Mouse (Mus musculus) G1E-ER4 (cell line): ENCODE results near the gene Parp1. TPM values are rescaled to one million over a fixed set of nuclear protein-coding genes. Genes with fewer than 3 reads are reported as not detected.

Experiments used
- GATA1 ChIP-seq: IDR thresholded peaks from one replicate; pipeline ENCODE4 v1.8.0; 2012; ENCODE audit warnings: low read length, inconsistent platforms
- polyA plus RNA-seq: library from polyadenylated mRNA; stranded (reverse); fragments of >175 nt; gene quantifications from 2 replicates; pipeline ENCODE4 v1.2.3, GENCODE M21; 2012

The Parp1 gene
- polyA plus RNA-seq, 1 experiment: 174 TPM

DNA sequence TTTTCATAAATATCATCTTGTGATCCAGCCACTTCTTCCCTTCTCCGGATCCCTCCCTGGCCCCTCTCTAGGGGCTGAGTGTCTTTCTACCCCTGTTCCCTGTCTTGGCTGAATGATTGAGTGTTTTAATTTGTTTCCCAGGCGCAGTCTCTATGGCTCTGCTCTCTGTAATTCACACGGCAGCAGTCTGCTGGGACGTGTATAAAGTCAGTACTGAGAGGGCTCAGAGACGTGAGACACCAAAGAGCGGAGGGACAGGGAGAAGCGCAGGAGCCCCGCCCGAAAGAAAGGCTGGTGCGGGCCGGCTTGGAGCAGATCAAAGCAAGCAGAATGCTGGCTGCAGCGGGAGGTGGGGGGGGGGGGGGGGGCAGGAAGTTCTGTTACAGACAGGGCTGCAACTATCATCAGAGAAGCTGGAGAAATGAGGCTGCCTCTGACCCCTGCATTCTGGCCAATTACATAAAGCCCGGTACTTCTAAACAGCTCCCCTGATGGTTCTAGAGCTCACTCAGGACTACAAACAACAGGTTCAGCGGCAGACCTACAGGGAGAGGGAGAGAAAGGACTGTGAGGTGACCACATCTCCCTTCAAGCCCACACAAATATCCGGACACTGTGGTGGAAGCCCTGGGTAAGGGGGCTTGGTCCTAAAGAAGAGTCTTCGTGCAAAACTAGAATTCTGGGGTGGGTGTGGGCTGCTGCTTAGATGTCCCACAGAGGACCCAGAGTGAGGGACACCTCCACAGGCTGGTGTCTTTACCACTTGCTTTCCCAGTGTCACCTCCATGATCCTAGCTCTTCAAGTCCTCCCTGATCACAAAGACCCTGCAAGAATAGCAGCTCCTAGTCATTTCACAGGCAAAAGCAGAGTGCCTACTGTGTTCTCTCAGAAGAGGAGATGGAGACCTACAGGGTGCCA lies 20.7 kb upstream of the Parp1 start:
- no peak for TF ChIP-seq GATA1

DNA sequence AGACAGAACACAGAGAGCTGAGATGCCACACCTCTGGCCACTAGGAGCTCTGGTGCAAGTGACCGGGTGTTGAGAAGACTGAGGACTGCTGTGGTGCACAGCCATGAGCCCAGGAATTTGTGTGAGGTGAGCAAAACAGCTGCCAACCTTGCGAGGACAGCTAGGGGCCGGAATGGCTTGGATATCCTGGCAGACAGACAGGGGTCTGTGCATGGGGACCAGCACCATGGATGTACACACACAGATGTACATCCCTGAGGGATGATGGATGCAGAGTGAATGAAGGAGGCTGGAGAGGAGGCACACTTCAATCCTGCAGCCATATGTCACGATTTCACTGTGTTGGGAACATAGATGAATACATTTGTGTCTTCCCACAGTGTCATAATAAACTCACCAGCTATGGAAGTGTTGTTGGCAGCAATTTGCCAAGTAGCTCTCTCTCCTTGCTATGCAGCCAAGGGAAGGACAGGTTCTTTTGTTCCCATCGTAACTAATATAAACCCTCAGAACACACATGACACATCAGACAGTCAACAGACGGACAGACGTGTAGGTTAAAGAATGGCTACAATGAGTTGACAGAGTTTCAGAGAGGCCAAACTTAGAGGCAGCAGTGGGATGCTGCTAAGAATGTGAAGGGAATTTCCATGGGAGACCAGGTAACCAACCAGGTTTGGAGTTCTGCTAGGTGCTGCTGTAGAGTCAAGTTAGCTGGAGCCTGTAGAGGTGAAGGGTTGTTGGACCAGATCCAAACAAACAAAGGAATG lies 19.0 kb upstream of the Parp1 start:
- no peak for TF ChIP-seq GATA1

DNA sequence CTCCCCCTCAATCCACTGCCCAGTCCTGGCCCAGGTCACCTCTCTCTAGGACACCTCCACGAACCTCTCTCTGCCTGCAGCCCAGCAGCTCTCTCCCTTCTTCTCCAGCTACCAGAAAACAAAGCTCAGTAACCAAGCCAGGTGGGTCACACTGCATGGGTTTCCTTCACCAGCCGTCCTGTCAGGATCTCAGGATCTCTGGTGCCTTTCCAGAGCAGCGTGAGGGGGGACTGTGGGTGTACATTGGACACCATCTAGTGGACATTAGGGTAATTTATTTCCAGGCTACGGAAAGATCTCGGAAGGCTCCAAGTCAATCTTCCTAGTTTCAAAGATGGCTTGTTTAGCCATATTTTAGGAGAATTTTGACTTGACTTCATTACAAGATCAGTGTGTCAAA lies 18.0 kb upstream of the Parp1 start:
- no peak for TF ChIP-seq GATA1

DNA sequence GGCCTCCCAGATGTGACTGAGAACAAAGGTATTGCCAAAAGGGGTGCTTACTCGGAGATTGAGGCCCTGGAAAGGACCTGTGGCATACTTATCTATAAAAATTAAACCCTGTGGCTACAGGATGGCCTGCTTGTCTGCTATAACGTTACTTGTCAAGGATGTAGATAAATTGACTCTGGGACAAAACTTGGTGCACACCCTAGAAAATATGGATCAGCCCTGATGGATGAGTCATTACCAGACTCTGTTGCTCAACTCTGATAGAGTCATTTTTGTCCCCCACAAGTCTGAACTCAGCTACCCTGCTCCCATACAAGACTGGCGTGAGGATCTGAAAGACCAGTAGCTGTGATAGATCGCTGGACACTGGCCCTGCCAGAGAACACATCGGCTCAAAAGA lies 11.8 kb upstream of the Parp1 start:
- no peak for TF ChIP-seq GATA1

DNA sequence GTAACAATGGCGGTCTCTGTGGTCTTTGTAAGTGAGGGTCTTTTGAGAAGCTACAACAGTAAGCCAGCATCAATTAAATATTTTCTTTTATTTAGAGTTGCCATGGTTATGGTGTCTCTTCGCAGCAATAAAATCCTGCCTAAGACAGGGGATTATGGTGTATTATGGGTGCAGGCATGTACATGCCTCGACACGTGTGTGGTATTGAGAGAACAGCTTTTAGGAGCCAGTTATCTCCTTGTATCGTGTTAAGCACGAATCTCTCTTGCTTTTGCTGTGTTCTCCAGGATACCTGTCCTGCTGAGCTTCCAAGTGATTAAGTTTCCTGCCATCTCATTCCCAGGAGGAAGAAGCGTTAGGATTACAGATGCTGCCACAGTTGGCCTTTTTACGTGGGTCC lies 9.3 kb upstream of the Parp1 start:
- no peak for TF ChIP-seq GATA1

DNA sequence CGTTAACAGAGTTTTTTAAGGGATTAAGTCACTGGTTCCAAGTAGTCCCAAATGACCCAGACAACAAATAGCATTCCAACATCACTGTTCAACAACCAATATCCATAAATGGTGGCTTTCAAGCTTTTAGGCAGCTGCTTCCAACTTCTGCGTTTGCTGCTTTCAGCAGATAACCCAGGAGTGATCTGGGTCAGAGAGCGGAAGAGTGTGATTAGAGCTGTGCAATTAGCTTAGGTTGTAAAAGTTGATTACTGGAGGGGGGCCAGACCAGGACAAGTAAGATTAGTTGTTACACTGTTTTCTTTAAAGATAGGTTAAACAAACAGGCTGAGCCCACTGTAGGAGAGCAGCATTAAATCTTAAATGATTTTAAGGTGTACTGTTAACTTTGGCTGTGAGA lies 7.5 kb upstream of the Parp1 start:
- no peak for TF ChIP-seq GATA1

DNA sequence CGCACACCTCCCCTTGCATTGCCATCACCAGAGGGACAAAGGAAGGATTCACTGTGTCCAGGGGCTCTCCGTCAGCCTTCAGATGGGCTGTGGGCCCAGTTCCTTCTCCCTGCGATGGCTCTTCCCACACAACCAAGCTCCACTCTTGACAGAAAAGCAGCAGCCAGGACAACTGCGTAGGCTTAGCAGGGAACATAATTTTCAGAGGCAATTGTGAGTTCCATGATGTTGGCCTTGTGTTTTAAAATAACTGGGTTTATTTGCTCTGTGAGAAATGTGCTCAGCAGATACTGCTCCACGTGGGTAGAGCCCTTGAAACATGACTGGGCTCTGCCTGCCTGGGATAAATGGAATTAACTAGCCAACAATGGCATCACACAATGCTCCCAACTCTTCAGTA lies 3.8 kb upstream of the Parp1 start:
- TF ChIP-seq GATA1: no peak

DNA sequence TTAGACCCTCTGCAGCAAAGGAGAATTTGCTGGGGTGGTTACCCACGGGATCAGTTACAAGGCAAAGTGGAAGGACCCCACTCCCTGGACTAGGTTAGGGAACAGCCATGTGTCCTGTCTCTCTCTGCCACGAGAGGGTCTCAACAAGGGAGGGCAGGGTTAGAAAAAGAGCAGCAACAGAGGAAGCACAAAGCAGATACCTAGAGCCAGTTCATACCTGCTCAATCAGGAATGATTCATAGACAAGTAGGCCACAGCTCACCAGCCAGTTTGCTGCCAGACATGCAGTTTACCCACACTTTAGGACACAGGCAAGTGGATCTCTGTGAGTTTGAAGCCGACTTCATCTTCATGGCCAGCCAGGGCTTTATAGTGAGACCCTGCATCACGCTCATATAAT lies 963 bp upstream of the Parp1 start:
- no peak for TF ChIP-seq GATA1

DNA sequence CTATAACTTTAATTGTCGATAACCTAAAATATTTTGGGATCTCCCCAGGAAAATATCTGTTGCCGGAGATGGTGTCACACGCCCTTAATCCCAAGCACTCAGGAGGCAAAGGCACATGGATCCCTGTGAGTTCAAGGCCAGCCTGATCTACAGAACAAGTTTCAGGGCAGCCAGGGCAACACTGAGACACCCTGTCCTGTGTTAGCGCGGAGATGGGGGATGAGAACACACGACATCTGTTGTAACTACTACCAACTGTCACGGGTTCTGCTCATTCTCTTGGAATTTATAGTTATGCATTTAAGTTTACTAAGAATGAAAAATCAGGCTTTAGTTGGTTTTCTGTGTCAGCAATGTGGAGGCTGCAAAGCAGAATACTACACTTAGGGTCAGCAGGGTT lies 476 bp upstream of the Parp1 start:
- no peak for TF ChIP-seq GATA1

DNA sequence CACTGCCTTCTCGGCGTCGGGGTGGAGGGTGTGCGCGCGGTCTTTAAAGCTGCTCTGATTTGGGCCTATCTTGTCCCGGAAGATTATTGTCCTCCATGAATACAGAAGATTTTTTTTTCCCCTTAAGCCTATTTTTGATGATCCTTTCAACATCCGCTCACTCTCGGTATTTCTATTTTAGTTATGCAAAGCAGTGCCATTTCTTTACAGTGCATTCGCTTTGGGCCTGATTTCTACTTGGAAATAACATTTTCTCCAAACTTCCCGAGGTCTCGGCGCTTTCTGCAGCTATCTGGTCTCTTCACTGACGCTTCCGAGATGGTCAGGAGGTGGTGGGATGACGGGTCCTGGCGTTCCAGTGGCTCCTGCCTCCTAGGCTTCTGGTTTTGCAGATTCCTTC lies 729 bp downstream of the Parp1 start:
- no peak for TF ChIP-seq GATA1

DNA sequence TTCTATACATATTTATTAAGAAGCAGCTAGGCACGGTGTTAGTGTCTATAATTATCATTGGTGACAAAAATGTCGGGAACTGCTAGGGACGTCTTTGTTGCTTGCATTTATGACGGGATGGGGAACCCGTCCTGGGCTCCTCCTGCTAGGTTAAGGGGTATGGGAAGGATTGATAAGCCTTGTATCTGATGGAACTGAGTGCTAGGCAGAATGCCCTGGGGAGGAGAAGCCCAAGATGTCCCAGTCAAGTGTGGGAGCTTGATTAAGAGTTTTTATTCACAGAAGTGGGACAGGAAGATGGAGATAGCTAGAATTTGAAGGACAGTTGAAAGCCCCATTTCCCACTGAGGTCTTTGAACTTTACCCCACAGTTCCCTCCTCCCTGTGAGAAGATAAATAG lies 1.5 kb downstream of the Parp1 start:
- TF ChIP-seq GATA1: peak; percentile 61

DNA sequence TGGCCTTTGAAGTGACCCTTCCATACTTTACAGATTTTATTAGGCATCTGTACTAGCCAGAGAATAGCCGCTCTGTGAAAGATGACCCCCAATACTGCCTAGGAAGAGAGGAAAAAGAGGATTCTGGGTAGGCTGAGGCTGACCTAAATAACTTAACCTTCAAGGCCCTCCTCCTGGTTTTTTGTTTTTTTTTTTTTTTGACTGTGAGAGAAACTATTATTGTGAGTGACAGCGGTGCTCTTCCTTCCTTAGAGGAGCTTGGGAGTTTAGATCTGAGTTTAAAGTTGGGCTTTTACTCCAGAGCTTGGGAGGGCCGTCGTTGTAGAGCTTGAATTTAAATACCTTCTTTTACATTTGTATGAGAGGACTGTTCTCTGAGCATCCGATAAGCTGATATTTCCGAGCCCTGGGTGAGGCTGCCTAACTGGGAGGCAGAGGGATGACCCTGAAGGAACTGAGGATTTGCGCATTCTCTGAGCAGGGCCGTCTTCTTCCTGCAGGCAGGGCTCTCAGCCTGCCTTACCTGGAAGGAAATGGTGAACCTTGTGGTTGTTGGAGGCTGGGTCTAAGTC lies 2.4 kb downstream of the Parp1 start:
- TF ChIP-seq GATA1: no peak

DNA sequence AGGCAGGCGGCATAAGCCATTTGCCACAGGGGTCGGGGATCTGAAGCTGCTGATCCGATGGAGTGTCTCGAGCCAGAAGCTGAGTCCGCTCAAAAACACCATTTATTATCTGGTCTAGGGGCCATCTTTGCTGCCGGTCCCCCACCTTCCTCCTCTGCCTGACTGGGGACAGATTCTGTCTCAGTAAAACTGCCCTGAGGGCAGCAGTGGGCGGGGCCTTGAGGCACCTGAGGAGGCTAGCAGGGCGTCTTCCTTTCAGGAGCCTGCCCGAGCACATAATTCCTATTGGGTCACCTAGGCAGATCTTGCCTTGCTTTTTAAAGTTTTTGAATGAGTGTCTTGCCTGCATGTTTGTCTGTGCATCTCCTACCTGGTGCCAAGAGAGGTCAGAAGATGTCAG lies 3.4 kb downstream of the Parp1 start:
- TF ChIP-seq GATA1: no peak

DNA sequence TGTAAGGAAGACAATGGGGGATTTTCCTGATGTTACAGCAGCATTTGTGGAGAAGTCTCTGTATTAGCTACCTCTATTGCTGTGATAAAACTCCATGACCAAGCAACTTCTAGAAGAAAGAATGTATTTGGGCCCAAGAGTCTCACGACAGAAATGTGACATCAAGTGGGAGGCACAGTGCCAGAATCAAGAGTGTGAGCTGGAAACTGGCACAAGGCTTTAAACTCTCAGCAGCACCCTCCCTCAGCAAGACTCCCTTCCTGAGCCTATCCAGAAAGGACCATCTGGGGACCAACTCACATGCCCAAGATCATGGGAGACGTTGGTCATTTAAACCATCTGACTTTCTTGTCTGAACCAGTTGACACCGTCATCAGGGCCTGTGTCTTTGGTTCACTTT lies 7.8 kb downstream of the Parp1 start:
- no peak for TF ChIP-seq GATA1

DNA sequence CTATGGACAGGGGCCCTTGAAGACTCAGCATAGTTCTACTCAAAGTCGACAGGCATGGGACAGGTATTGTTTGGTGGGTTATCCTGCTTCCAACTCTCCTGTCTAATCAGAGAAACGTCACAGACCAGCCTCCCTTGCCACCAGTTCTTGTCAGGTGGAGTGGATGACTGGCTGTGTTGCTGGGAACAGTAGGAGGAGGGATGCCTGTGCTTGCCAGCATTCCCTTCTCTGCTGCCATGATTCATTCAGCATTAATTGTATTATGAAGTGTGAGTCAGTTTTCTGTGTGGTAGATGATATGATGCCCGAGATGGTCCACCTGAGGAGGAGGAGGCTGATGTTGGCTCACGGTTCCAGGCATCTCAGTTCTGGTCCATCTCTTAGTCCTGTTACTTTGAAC lies 9.1 kb downstream of the Parp1 start:
- no peak for TF ChIP-seq GATA1

DNA sequence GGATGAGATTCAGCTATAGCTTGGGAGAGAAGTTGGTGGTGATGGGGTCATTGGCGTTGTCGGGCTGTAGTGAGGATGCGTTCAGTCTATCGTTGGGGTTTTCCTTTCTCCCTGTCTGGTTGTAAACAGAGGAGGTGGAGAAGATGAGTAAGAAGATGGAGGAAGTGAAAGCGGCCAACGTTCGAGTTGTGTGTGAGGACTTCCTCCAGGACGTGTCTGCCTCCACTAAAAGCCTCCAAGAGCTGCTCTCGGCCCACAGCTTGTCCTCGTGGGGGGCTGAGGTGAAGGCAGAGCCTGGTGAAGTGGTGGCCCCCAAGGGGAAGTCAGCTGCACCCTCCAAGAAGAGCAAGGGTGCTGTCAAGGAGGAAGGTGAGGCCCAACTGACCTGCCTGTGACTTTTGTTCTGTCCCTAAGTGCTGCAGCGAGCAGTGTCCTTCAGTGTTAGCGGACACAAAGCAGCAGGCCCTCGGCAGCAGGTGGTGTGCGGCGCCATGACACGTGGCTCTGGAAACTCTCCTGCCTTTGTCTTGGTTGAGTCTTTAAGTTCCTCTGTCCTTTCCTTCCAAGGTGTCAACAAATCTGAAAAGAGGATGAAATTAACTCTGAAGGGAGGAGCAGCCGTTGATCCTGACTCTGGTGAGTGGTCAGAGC lies 19.2 kb downstream of the Parp1 start:
- TF ChIP-seq GATA1: no peak
